Mouse (Mus musculus) embryonic fibroblast, embryonic 13.5 days (primary cell): ENCODE data around the gene Osgep.
"Not testable (repeated sequence)": the region's sequence is repeated elsewhere in the genome, so short reads cannot be mapped to it uniquely, and the experiment has no call there.

ENCODE experiments used
- CTCF ChIP-seq: IDR thresholded peaks from 2 replicates; pipeline ENCODE4 v1.5.1; 2011; ENCODE audit warnings: mild to moderate bottlenecking, control low read depth, low read length, moderate library complexity, borderline replicate concordance; ENCODE audit not compliant: insufficient read depth
- POLR2A ChIP-seq: IDR thresholded peaks from 2 replicates; pipeline ENCODE4 v1.6.1; 2011; ENCODE audit warnings: low read depth, mild to moderate bottlenecking, control low read depth, low read length, moderate library complexity

GRCm38 (mm10) chr14:50865005-50865404, 59.7 kb downstream of the Osgep start:
- not testable (repeated sequence) for TF ChIP-seq POLR2A, CTCF
